Mouse (Mus musculus) forebrain, embryonic 16.5 days (tissue): ENCODE measurements at regions not wholly inside any gene's neighbourhood (a gene's known extent, or its start where the extent isn't known, plus 50 kb on each side); places are given as distances from the start of the nearest gene placed in this dataset.

ENCODE experiments used
- ATAC-seq: fragments of 200-750 bp; cut with Nextera tagmentation; 2 replicates; pipeline ENCODE4 v1.8.0; 2017; ENCODE audit warnings: mild to moderate bottlenecking, moderate library complexity
- H3K27ac ChIP-seq: fragments of 300-500 bp; sonication (generic); 2 replicates; pipeline ENCODE4 v1.5.1; 2014; ENCODE audit warnings: low read length, control low read depth
- H3K27me3 ChIP-seq: fragments of 300-500 bp; sonication (generic); replicated peaks from 2 replicates; pipeline ENCODE4 v1.6.1; 2014; ENCODE audit warnings: low read length; ENCODE audit not compliant: control insufficient read depth, insufficient read depth
- H3K36me3 ChIP-seq: fragments of 300-500 bp; sonication (generic); 2 replicates; pipeline ENCODE4 v1.6.1; 2014; ENCODE audit not compliant: control insufficient read depth, insufficient read depth
- H3K4me1 ChIP-seq: fragments of 300-500 bp; sonication (generic); replicated peaks from 2 replicates; pipeline ENCODE4 v1.6.1; 2014; ENCODE audit warnings: low read length; ENCODE audit not compliant: control insufficient read depth, insufficient read depth
- H3K4me2 ChIP-seq: fragments of 300-500 bp; sonication (generic); 2 replicates; pipeline ENCODE4 v1.6.1; 2014; ENCODE audit warnings: mild to moderate bottlenecking, low read length, control low read depth
- H3K4me3 ChIP-seq: fragments of 300-500 bp; sonication (generic); replicated peaks from 2 replicates; pipeline ENCODE4 v1.5.1; 2014; ENCODE audit warnings: mild to moderate bottlenecking, low read length, control low read depth
- H3K9ac ChIP-seq: fragments of 300-500 bp; sonication (generic); replicated peaks from 2 replicates; pipeline ENCODE4 v1.6.1; 2014; ENCODE audit warnings: low read depth, low read length, control low read depth
- H3K9me3 ChIP-seq: fragments of 300-500 bp; sonication (generic); 2 replicates; pipeline ENCODE4 v1.6.1; 2016; ENCODE audit warnings: low read length; ENCODE audit not compliant: control insufficient read depth
- WGBS: fragments of 180-500 bp; shearing (Covaris S2); extraction: QIAGEN DNeasy Blood & Tissue Kit; methylation state at CpG from one replicate; pipeline ENCODE4 v1.1.7; 2014; 5-methylcytosine and 5-hydroxymethylcytosine counted together

DNA sequence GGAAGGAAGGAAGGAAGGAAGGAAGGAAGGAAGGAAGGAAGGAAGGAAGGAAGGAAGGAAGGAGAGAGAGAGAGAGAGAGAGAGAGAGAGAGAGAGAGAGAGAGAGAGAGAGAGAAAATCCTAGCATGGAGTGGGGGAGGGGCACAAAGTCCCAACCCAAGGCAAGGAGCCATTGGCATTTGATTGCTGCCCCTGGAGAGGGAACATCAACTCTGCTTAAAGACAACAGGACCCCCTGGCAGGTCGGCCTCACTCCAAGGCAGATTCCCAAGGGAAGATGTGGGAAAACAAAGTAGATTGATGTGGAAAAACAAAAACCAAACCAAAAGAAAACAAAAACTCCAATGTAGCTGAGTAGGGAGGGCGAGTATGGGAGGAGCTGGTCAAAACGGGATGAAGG is 49.9 kb upstream of the Fzd10 start:
- Histone ChIP-seq H3K9ac (no peak overlapping the region), H3K4me3 (no peak overlapping the region), H3K27ac (no peak overlapping the region), H3K9me3 (no peaks in the 10 kb centered on the region), H3K36me3 (no peaks in the 10 kb centered on the region), H3K27me3 (peaks cover 17% of the 10 kb centered on the region), H3K4me1 (peaks cover 17% of the 10 kb centered on the region), H3K4me2 (no peak overlapping the region)
- WGBS: 25% methylated on average over 3 of the region's 3 CpGs
- ATAC-seq: no peak

- no peak overlapping the region for H3K4me3 ChIP-seq
- no peak overlapping the region for H3K27ac ChIP-seq
- no peak for ATAC-seq
- WGBS: 85% methylated on average over 11 of the region's 11 CpGs
- H3K4me2 ChIP-seq: no peak overlapping the region
- no peaks in the 10 kb centered on the region for H3K36me3 ChIP-seq
- H3K9ac ChIP-seq: no peak overlapping the region
- H3K27me3 ChIP-seq: peaks cover 17% of the 10 kb centered on the region
- peaks cover 17% of the 10 kb centered on the region for H3K4me1 ChIP-seq
- H3K9me3 ChIP-seq: no peaks in the 10 kb centered on the region
Measured at GRCm38 (mm10) chr5:128549811-128550210, 50.8 kb upstream of the Fzd10 start.

- Histone ChIP-seq H3K4me1 (no peaks in the 10 kb centered on the region), H3K4me3 (no peak overlapping the region), H3K9me3 (no peaks in the 10 kb centered on the region), H3K4me2 (no peak overlapping the region), H3K27ac (no peak overlapping the region), H3K9ac (no peak overlapping the region), H3K27me3 (no peaks in the 10 kb centered on the region; the same call in 1 of the 2 replicates), H3K36me3 (no peaks in the 10 kb centered on the region)
- 38% methylated on average over 10 of the region's 10 CpGs for WGBS
- ATAC-seq: no peak
Measured at GRCm38 (mm10) chr5:128542049-128542448, 58.6 kb upstream of the Fzd10 start.

DNA sequence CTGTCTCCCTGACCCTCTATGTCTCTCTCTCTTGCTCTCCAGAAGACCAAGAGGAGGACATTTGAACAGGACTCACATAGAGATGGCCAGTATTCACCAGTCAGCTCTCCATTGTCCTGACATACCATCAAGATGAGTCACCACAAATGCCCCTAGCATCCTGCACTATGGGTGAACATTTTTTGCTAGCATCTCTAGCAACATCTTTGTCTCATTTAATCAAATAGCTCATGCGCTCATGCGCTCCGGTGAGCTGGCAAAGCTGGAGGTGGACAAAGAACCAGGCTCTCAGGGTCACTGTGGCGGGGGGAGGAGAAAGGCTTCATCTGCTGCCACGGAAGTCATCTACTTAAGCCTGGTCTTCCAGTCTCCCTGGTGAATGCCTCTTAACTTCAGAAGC is 62.0 kb upstream of the Fzd10 start:
- Histone ChIP-seq H3K4me3 (no peak overlapping the region), H3K4me1 (0 out of 2 replicates have a peak, but pooled peaks cover 3% of the 10 kb centered on the region), H3K9me3 (no peaks in the 10 kb centered on the region), H3K9ac (no peak overlapping the region), H3K27ac (no peak overlapping the region), H3K36me3 (no peaks in the 10 kb centered on the region), H3K4me2 (no peak overlapping the region), H3K27me3 (no peaks in the 10 kb centered on the region)
- no peak for ATAC-seq
- 44% methylated on average over 5 of the region's 5 CpGs for WGBS

DNA sequence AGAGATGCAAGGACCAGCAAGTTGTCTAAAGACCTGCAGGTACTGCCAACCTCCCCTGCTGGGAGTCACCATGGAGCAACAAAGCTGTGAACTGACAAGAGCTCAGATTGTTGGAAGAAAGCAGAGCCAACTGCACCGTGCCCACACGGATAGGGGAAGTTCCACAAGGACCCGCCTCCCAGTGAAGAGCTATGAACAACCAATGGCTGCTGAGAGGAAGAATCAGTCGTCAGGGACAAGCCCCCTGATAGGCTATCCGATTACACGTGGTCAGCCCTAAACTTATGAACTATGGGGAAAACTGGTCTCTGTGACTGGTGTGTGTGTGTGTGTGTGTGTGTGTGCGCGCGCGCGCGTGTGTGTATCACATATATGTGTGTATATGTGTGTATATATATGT is 63.4 kb upstream of the Fzd10 start:
- Histone ChIP-seq H3K4me3 (no peak overlapping the region), H3K27ac (no peak overlapping the region), H3K9me3 (no peaks in the 10 kb centered on the region), H3K36me3 (no peaks in the 10 kb centered on the region), H3K4me1 (0 out of 2 replicates have a peak, but pooled peaks cover 3% of the 10 kb centered on the region), H3K4me2 (peak overlapping the region; percentile 36), H3K9ac (no peak overlapping the region), H3K27me3 (no peaks in the 10 kb centered on the region)
- WGBS: 58% methylated on average over 12 of the region's 12 CpGs
- no peak for ATAC-seq

DNA sequence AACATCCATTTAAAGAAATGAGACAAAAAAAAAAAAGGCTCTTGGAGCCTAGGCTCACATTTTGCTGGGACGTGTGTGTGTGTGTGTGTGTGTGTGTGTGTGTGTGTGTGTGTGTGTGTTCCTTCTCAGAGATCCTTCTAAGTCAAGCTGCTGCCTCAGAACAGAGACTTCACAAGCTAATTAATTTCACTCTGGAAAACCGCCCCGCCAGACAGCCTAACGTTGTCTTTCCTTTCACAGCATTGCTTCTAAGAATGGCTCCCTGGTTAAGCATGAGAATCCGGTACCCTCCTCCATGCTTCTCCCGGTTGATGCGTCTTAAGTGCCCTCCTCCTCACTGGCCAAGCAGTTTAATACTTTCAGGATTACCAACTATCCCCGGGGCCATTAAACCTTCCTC is 64.3 kb upstream of the Fzd10 start:
- WGBS: 12% methylated on average over 8 of the region's 8 CpGs
- Histone ChIP-seq H3K36me3 (no peaks in the 10 kb centered on the region), H3K4me3 (no peak overlapping the region), H3K4me1 (0 out of 2 replicates have a peak, but pooled peaks cover 3% of the 10 kb centered on the region), H3K9me3 (no peaks in the 10 kb centered on the region), H3K27me3 (no peaks in the 10 kb centered on the region), H3K27ac (no peak overlapping the region), H3K9ac (no peak overlapping the region), H3K4me2 (peak overlapping the region; percentile 36)
- ATAC-seq: no peak

DNA sequence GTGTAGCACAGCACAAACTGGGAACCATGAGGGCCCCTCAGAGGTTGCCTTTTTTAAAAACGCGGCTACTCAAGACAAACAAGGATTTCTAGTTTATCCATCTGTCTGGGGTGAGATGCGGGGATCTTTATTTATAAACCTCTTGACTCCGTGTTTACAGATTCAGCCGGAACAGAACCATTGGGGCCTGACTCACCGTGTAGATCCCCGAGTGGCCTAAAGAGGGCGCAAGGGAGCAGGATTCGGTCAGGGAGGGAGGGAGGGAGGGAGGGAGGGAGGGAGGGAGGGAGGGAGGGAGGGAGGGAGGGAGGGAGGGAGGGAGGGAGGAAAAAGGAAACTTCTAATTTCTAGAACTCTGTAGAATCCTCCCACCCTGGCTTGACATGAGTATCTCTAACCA is 73.4 kb upstream of the Fzd10 start:
- Histone ChIP-seq H3K27me3 (peaks cover 4% of the 10 kb centered on the region; the same call in 1 of the 2 replicates), H3K9me3 (no peaks in the 10 kb centered on the region), H3K36me3 (no peaks in the 10 kb centered on the region), H3K27ac (no peak overlapping the region), H3K4me3 (no peak overlapping the region), H3K4me2 (no peak overlapping the region), H3K4me1 (0 out of 2 replicates have a peak, but pooled peaks cover 4% of the 10 kb centered on the region), H3K9ac (no peak overlapping the region)
- WGBS: 40% methylated on average over 8 of the region's 9 CpGs
- ATAC-seq: no peak

DNA sequence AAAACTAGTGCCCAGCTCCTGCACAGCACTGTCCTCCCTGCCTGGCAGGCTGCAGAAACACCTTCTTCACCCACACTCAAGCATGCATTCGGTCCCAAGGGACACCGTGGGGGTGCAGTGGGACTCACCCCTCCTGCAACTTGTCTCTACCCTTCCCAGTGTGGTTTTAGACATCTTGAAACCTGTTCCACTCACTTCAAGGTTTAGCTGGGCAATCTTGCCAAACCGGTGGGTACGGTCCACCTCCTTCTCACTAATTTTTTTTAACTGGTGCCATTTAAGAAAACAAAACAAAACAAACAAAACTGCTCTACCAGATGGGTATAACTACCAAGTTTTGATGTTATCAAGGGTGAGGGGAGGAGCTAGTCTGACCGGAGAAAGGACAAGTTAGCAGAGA is 74.2 kb upstream of the Fzd10 start:
- 78% methylated on average over 5 of the region's 5 CpGs for WGBS
- ATAC-seq: no peak
- no peaks in the 10 kb centered on the region for H3K9me3 ChIP-seq
- H3K27ac ChIP-seq: no peak overlapping the region
- H3K4me2 ChIP-seq: no peak overlapping the region
- H3K36me3 ChIP-seq: no peaks in the 10 kb centered on the region
- 0 out of 2 replicates have a peak, but pooled peaks cover 4% of the 10 kb centered on the region for H3K4me1 ChIP-seq
- no peak overlapping the region for H3K4me3 ChIP-seq
- no peak overlapping the region for H3K9ac ChIP-seq
- peaks cover 4% of the 10 kb centered on the region; the same call in 1 of the 2 replicates for H3K27me3 ChIP-seq

DNA sequence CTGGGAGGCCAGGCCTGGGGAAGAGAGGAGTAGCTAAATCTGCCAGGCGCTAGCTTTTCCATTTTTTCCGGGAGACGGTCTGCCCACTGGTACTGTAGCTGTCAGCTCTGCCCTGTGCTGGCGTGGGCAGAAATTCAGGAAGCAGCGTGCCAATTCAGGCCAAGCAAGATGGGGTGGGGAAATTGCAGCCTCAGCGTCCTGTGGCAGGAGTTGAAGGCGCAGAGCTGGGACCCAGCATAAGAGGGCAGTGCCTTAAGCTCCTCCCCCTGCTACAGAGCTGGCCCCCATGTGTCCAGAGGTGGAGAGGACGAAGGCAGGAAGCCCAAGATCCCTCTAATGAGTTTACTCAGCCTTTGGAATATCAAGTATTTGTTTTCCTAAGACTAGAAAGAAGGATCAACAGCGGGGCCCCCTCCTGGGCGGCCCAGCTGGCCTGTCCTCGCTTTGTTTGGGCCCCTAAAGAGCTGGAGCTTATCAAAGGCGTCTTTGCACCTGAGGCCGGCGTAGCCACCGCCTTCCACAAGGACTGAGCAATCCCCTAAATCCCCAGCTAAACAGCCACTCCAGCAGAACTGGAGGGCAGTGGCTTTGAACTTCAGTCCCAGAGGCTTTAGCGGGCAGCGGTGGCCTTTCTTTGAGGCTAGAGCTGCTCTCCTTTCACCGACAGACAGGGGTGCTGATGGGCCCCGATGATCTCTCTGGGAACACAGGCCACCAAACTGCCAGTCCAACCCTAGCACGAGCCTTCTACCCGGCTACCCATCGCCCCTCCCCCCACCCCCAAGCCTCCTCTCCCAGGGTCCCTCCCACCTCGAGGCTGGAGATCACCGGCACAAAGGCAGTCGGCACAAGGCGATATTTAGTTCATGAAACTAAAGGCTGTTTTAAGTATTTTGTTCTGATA is 76.0 kb upstream of the Fzd10 start:
- Histone ChIP-seq H3K4me1 (0 out of 2 replicates have a peak, but pooled peaks cover 4% of the 10 kb centered on the region), H3K27me3 (peaks cover 4% of the 10 kb centered on the region; the same call in 1 of the 2 replicates), H3K4me3 (no peak overlapping the region), H3K36me3 (no peaks in the 10 kb centered on the region), H3K9ac (no peak overlapping the region), H3K4me2 (no peak overlapping the region), H3K9me3 (no peaks in the 10 kb centered on the region), H3K27ac (no peak overlapping the region)
- ATAC-seq: no peak
- 6% methylated on average over 26 of the region's 26 CpGs for WGBS
